Mouse (Mus musculus): ENCODE results near the gene Foxd1.

Foxd1 gene

DNA sequence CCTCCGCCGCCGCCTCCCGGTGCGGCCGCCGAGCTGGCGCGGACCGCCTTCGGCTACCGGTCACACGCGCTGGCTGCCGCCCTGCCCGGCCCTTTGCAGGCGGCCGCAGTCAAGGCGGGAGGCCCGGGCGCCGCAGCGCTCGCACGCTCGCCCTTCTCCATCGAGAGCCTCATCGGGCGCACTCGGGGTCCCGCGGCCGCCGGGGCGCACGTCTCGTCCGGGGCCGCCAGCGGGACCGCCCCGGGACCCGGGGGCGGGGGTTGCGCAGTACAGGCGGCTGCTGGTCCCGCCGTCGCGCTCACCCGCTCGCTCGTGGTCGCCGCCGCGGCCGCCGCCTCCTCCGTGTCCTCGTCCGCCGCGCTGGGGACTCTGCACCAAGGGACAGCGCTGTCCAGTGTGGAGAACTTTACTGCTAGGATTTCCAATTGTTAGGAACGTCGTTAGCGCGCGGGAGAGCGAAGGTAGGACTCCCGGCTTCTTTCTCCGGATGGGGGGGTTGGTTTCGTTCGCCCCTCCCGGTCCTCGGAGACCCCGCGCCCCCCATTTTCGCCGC is 1.6 kb downstream of the Foxd1 start:
- in situ Hi-C loops (cut with MboI, MseI), result loop anchor here (10.0 kb wide), 1 partner anchor 381 kb away; no protein-coding TSS in a partner anchor

DNA sequence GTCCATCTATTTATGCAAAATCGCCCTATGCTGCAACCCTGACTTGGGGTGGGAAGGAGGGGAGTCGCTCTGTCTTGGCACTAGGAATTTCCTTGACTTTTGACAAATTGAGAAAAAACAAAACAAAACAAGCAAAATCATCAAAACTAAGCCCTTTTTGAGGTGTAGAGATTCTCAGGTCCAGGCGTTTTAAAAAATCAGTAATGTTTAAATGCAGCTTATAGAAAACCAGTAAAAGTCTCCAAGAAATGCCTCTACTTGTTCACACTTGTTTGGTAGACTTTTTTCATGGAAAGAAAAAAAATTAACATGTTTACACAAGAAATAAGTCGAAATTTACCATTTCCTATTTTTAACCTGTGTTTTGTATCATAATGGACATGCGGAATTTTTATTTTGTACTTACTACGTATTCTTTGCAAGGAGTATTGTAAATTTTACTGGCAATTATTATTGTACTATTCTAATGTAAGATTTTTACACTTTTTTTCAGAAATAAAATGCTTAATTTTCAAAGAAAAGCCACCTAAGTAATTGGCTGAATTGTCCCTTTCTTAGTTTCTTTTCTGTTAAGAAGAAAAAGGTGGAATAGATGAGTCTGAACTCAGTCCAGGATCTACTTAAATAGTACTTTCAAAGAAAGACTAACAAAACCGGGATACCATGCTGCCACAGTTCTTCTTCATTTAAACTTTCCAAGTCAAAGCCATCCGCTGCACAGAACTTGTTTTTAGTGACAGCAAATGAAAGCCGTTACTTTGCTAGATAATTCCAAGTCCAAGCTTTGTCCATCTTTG is 2.3 kb downstream of the Foxd1 start:
- in situ Hi-C loops (cut with MboI, MseI), result loop anchor here (10.0 kb wide), 1 partner anchor 382 kb away; no protein-coding TSS in a partner anchor

DNA sequence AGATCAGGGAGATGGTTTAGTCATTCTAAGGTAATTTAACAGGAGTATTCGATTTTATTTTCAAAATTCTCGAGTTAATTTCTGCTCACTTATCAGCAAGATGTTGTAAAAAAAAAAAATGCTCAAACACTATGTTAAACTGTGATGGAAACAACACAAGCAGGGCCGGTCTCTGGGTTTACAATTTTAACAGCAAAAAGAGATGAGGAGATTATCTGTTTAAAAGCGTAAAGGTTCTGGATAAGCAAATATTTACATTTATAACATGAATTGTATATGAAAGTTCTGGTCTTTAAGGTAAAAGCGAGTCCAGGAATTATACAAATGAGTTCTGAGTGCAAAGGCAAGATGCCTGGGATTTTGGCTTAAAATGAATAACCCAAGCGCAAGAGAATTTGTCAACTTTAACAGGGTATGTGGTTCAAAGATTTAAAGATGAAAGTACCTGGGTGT is 3.0 kb downstream of the Foxd1 start:
- in situ Hi-C loops (cut with MboI, MseI), result loop anchor here (10.0 kb wide), 1 partner anchor 382 kb away; no protein-coding TSS in a partner anchor

DNA sequence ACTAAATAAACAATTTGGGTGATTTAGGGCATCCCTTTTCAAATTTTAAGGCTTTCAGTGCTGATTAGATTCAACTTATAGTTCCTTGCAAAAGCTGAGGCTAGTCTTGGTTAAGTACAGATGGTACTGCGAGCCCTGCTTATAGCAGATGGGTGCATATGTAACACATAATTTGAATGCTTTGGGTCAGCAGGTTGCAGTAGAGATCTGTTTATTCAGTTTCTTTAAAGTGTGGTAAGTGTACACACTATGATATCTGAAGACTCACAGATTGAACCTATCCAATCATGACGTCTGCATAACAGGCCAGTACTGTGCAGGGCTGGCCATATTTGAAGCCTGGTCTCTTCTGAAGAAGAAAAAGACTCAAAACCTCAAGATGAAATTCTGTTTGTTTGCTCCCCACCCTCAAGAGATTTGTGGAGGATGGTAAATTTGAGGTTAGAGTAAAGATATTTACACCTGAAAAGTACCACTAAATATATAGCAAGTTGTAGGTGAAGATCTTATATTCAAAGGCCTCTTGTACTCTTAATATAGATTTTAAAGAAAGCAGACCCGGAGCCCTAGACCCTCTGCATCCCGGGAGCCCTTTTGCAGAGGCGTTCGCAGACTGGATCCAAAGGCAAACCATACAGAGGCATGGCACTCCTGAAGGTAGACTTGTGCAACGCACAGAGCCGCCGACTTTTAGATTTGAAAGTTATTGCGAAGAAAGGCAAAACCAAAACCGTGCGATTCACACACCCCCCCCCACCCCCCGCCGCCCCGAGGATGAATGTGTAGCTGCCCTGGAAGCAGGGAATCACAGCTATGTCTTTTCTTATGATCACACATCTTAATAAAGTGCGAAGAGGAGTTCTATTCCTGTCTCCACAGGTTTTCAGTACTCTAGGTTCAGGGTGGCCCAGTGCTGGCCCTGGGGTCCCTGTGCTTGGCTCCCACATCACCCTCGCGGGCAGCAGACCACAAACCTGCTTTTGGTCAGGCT is 3.7 kb downstream of the Foxd1 start:
- in situ Hi-C loops (cut with MboI, MseI), result loop anchor here (10.0 kb wide), 1 partner anchor 383 kb away; no protein-coding TSS in a partner anchor

DNA sequence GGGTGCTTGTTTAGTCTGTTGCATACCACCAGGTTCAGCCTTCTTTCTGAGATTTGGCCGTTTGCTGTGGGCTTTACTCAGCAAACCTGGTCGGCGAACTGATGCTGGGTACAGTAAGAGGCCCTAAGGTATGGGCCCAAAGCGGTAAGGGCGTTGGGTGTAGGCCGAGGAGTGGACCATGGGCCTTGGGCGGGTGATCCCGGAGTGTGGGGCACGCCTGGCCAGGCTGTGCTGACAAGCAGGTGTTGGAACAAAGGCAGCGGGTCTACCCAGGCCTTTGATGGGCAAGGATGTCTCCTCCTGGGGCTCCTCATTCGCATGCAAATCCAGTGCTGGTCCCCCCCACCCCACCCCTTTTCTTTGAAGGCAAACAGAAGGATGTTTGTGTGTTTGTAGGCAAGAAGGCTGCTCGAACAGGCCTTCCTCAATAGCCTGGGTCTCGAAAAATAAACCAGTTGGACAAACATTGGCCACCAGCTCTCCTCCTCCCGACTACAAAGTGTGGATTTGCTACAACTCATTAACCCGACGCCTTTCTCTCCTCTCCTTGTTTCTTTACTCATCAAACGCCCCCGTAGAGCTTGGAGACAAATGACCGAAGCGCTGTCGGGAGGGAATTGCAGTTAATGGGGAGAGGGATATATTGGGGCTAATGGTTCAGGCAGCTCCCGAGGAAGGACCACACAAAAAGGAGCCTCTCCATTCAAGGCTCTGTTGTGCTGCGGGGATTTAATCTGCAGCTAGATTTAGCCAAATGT is 4.6 kb downstream of the Foxd1 start:
- in situ Hi-C loops (cut with MboI, MseI), result loop anchor here (10.0 kb wide), 1 partner anchor 384 kb away; no protein-coding TSS in a partner anchor

DNA sequence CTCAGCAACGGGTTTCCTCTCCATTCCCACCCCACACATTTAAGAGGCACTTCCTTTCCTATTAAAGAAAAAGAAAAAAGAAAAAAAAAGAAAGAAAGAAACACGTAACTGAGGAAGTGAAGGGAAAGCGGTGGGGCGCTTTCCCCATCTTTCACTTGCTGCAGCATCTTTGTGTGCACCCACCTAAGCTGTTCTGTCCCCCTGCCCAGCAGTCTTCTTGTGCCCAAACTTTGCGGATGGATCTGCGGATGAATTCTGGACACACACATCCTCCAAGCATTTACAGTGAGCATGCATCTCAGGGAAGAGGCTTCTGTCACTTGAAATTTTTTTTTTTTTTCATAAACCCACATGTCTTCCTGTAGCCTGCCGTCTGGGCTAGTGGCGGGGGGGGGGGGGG is 5.3 kb downstream of the Foxd1 start:
- in situ Hi-C loops (cut with MboI, MseI), result loop anchor here (10.0 kb wide), 1 partner anchor 385 kb away; no protein-coding TSS in a partner anchor

DNA sequence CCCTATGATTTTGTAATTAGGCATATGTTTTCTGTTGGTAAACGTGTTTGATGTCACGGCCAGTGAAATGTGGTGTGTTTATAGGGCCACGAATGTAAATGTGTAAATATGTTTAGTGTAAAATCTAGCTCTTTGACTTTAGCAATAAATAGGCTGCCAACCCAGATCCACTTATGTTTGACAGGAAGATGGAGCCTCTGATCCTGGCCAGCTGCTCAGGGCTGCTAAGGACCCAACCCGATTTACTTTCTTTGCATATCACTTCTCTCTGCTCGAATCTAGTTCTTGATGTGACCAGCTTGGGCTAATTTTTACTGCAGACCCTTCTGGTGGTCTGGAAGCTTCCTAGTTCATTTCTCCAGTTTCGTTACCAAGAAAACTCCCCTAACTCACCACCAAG is 6.3 kb downstream of the Foxd1 start:
- in situ Hi-C loops (cut with MboI, MseI), result no loop called here

DNA sequence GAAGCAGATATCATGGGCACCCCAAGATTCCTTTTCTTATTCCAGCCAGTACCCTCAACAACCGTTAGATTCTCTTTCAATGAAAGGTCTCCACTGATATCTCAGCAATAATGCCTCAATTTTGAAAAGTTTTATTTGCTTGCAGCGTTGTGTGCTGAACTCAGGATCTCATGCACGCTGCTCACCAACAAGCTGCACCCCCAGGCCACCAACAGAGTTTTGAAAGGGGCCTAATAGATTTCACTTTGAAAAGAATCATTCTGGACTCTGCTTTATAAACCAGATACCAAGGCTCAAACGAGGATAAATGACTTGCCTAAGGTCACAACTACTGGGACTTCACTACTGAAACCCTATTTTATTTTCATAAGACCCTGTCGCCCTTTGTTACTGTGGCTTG is 7.1 kb downstream of the Foxd1 start:
- in situ Hi-C loops (cut with MboI, MseI), result no loop called here

DNA sequence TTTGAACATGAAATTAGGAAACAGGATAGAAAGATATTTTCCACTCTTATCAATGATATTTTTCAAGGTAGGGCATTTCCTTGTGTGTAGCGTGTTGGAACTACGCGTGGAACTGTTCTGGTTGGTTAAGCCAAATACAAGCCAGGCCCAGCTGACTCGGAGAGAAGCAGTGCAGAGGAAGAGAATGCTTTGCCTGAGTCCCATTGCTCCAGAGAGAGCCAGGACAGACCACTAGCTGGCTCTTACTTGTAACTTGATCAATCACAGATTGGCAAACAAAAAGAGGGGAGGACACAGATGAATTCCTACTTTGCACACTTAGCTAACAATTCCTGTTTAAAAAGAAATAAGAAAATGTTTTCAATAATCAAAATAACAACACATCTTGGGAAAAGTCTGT is 9.0 kb downstream of the Foxd1 start:
- in situ Hi-C loops (cut with MboI, MseI), result no loop called here

DNA sequence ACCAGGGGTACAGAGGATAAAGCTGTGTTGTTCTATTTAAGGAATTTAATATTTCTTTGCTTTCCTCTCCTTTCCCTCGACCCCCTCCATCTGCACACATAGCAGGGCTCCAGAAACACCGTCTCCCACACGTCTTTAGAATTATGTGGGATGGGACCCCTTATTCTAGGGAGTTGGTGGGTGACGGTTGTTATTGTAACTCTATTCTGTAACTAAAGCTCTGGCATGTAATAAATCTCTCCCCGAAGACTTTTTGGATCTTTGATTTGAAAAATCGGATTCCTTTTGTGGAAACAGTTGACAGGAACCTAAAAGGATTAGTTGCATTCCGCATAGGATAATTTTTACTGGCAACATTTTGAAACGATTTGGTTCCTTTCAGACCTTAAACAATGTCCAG is 11.0 kb downstream of the Foxd1 start:
- in situ Hi-C loops (cut with MboI, MseI), result no loop called here

DNA sequence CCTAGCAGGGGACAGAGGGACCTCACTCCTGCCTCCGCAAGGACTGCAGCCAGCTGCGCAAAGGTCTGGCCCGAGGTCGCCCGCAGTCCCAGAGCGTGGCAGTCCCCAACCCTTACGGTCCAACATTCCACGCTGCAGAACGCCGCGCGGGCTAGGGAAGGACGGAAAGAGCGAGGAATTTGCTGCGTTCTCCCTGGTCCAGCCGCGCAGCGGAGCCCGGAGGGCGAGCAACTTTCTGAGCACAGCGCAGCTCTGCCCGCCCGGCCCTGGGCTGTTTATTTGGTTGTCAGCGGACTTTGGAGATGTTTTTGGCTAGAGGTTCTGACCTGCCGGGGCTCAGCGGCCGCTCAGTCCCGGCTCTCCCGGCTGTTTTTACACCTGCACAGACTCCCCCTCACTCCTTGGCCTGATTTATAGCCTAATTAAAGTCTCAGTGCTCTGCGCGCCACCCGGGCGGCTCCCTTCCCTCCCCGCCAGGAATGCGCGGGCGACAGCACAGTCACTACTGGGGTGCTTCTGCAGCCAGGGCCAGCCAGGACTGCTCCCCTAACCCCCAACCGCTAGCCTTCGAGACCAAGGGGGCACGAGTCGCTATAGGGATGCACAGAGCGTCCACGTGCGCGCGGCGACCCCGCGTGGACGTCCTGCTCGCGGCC is 11.9 kb downstream of the Foxd1 start:
- in situ Hi-C loops (cut with MboI, MseI), result no loop called here

DNA sequence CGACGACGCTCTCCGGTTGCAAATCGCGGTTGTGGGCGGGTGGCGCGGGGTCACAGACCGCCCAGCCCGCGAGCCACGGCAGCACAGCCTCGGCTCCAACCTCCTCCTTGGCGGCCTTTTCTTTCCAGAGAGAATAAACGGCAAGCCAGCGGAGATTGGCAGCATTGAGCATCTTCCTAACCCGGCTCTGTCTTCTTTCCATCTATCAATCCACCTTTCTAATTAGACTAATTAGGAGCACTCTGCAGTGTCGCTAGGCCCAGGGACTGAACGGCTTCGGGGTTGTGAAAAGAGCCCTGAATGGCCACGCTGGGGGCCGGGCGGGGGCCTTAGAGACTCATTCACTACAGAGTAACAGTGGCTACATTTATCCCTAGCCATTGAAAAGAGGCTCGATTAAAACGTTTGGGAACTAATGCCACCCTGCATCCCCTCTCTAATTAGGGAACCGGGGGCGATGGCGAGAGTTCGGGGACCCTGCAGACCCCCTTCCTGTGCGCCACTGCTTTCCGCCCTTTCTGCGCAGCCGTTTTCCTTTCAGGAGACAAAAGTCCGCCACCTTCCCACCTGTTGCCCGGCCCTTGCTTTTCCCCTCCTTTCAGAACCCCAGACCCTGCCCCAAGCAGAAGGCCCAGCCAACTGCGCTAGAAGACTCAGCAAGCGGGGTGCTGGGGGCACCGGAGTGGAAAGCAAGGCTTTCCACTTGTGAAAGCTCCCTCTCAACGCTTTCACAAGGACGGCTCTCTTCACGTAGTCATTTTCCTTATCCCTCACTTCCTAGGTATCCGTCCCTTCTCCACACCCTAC is 12.6 kb downstream of the Foxd1 start:
- in situ Hi-C loops (cut with MboI, MseI), result no loop called here

DNA sequence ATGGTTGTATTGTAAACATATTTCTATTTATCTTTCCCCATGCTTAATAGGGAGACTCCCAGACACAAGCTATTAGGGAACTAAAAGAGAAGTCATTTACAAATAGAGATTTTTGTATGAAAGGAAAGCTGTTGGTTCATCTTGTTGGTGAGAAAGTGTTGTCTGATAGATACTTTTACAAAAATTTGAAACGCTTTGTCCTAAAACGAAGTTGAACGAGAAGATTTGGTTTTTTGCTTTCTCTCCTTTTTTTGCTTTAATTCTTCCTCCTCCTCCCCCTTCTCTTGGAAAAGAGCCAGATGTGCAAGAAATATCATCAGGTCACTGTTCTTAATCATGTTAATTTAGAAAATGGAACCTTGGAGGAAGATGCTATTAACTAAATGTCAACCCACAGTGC is 13.6 kb downstream of the Foxd1 start:
- in situ Hi-C loops (cut with MboI, MseI), result no loop called here

DNA sequence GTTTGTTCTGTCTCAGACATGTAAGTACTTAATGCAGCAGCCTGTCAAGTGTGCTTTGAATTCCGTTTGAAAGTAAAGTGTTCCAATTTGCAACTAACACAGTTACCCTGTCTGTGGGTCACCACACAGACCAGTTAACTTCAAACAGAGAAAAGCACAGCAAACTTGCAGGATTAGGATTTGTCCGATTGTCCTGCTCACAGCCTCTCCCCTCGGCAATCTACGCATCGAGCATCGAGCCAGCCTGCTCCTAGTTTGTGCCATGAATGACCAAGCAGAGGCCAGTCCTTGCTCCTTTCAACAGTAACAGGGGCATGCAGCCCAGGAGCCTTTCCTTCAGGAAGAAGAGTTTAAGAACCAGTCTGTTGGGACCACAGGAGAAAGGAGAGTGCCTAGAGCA is 15.0 kb downstream of the Foxd1 start:
- in situ Hi-C loops (cut with MboI, MseI), result no loop called here

DNA sequence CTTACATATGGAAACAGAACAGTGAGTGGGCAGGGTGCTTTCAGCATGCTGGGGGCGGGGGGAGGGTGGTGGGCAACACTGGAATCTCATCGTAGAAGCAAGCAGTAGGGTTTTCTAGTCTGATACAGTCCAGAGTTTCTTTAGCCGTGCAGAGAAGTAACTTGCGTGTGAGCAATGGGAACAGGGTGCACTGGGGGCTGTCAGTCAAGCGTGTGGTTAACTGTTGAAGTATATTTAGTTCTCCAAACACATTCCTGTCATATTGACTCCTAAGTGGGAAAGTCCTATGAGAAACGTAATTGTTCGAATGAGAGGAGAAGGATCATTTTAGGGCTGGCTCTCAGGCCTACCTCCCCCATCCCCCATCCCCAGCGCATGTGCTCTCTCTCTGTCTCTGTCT is 20.5 kb downstream of the Foxd1 start:
- in situ Hi-C loops (cut with MboI, MseI), result no loop called here

DNA sequence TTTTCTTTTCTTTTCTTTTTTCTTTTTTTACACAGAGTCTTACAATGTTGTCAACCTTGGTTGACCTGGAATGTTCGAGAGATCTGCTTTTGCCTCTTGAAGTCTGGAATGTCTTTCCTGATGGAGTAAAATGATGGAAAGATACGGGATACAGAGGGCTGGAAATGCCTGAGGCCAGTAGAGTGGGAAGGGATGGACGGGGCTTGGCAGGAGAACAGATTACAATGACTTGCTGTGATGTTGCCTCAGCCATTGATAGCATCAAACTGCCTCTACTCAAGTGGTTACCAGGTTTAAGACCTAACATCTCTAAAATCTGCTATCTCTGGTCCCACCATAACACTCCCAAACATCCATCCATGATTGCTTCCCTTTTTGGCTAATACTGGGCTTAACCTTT is 20.9 kb downstream of the Foxd1 start:
- in situ Hi-C loops (cut with MboI, MseI), result no loop called here

DNA sequence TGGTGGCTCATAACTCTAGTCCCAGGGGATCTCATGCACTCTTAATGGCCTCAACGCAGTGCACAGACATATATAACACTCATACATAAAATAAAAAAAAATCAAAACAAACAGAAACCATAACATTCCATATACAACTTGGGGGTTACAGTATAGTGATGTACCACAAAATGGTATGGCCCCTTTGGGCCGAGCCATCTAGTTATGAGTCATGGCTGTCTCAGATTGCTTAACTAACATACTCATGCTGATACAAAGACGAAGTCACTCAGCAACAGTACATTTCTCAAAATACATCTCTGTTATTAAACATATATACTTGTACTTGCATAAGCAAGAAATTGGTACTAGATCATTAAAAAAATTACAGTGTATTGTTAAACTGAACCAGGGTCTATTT is 23.7 kb downstream of the Foxd1 start:
- in situ Hi-C loops (cut with MboI, MseI), result no loop called here

DNA sequence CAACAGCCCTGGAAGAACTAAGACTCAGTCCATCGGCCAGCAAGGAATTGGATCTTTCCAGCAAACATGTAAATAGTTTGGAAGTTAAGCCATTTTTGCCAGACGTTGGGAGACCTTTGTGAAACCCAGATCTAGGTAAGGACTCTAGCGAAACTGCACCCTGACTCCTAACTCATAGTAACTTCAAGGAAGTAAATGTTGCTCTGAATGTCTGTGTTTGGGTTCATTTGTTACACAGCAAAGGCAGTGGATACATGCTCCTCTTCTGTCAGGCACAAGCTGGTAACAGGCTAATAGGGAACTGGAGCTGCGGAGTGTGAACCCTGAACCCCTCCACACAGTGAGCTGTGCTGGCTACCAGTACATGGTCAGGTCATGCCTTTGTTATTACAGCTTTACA is 28.7 kb downstream of the Foxd1 start:
- in situ Hi-C loops (cut with MboI, MseI), result no loop called here

DNA sequence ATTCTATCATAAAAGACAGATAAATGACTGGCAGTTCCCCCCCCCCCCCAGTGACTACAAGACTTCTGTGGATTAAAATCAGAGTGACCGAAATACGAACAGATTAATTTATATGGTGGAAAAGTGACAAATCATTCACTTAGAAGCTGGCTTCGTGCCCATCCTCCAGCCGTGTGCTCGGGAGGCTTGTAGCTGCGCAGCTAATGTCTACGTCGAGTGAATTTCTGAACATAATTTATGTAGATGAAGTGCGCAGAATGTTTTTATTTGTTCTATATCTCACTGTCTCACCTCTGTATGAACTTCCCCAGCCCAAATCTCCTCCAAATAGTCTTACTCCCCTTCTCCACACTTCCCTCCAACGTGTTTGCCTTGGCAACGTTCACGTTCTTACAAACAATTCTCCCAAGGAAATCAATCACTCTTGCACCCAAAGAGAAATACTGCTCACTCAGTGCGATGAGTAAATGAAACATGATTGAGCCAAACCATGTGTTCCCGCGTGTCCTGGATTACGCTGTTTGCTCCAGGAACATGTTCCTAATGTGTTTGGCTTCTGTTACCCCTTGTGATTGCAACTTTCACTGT is 30.0 kb downstream of the Foxd1 start:
- in situ Hi-C loops (cut with MboI, MseI), result no loop called here
